Mouse (Mus musculus) forebrain, embryonic 12.5 days (tissue): ENCODE data around the gene Clec12a. TPM values are rescaled to one million over a fixed set of nuclear protein-coding genes. Genes with fewer than 3 reads are reported as not detected.
"Not testable (repeated sequence)": the region's sequence is repeated elsewhere in the genome, so short reads cannot be mapped to it uniquely, and the experiment has no call there.

Source experiments
- ATAC-seq: fragments of 200-750 bp; cut with Nextera tagmentation; 2 replicates; pipeline ENCODE4 v1.8.0; 2017; ENCODE audit warnings: moderate TSS enrichment; ENCODE audit not compliant: low FRiP score
- H3K27ac ChIP-seq: fragments of 300-500 bp; sonication (generic); 2 replicates; pipeline ENCODE4 v1.5.1; 2016; ENCODE audit warnings: mild to moderate bottlenecking
- H3K27me3 ChIP-seq: fragments of 300-500 bp; sonication (generic); 2 replicates; pipeline ENCODE4 v1.6.1; 2016; ENCODE audit warnings: mild to moderate bottlenecking
- H3K36me3 ChIP-seq: fragments of 300-500 bp; sonication (generic); replicated peaks from 2 replicates; pipeline ENCODE4 v1.6.1; 2016; ENCODE audit warnings: mild to moderate bottlenecking
- H3K4me1 ChIP-seq: fragments of 300-500 bp; sonication (generic); 2 replicates; pipeline ENCODE4 v1.6.1; 2016
- H3K4me2 ChIP-seq: fragments of 300-500 bp; sonication (generic); 2 replicates; pipeline ENCODE4 v1.6.1; 2016; ENCODE audit warnings: mild to moderate bottlenecking, moderate library complexity
- H3K4me3 ChIP-seq: fragments of 300-500 bp; sonication (generic); replicated peaks from 2 replicates; pipeline ENCODE4 v1.5.1; 2016; ENCODE audit warnings: mild to moderate bottlenecking
- H3K9ac ChIP-seq: fragments of 300-500 bp; sonication (generic); 2 replicates; pipeline ENCODE4 v1.6.1; 2016; ENCODE audit warnings: mild to moderate bottlenecking
- H3K9me3 ChIP-seq: fragments of 300-500 bp; sonication (generic); 2 replicates; pipeline ENCODE4 v1.6.1; 2016
- WGBS: fragments of 180-500 bp; shearing (Covaris S2); methylation state at CpG from one replicate; pipeline ENCODE4 v1.1.7; 2016; 5-methylcytosine and 5-hydroxymethylcytosine counted together
- polyA plus RNA-seq: library from polyadenylated mRNA; unstranded; fragments of >200 nt; fragmentation: Nextera tagmentation; extraction: Ambion mirVana; gene quantifications from 2 replicates; pipeline ENCODE4 v1.2.1, GENCODE M21; 2016

The Clec12a gene
- polyA plus RNA-seq: 0.18 and 0.31 TPM in 2 replicates

DNA sequence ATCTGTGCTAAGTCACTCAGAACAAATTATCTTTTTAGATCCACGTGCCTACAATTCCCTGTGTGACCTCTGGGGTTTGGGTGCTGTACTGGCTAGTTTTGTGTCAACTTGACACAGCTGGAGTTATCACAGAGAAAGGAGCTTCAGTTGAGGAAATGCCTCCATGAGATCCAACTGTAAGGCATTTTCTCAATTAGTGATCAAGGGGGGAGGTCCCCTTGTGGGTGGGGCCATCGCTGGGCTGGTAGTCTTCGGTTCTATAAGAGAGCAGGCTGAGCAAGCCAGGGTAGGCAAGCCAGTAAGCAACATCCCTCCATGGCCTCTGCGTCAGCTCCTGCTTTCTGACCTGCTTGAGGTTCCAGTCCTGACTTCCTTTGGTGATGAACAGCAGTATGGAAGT, at the start of gene Clec12a:
TSS of gene Clec12a (plus strand) at position 301 of the 400 bp plus-strand sequence.
- H3K9me3 ChIP-seq, H3K27ac ChIP-seq, H3K4me3 ChIP-seq, H3K36me3 ChIP-seq, H3K9ac ChIP-seq, ATAC-seq, H3K4me1 ChIP-seq, H3K4me2 ChIP-seq, H3K27me3 ChIP-seq: not testable (repeated sequence)
- WGBS: 74% methylated on average over 4 of the region's 4 CpGs

DNA sequence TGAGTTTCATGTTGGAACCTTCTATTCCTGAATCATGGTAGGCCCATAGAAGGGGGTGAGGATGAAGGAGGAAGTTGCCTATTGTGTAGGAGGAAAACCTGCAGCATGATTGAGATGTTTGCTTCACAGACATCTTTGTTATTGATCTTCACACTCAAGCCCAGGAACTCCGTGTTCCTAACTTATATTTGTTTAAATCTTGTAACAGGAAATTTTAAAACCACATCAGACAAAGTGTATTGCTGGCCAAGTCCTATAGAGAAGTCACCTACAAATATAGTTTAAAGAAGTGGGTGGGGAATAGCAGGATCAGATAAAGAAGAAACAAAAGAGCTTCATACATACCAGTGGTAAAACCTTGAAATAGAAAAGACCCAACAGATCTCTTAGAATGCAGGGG, 38.3 kb upstream of the Clec12a start:
- no peak for ATAC-seq
- no peaks in the 10 kb centered on the region for H3K9me3 ChIP-seq
- no peaks in the 10 kb centered on the region for H3K4me1 ChIP-seq
- no peak overlapping the region for H3K27ac ChIP-seq
- H3K27me3 ChIP-seq: no peaks in the 10 kb centered on the region
- H3K36me3 ChIP-seq: no peaks in the 10 kb centered on the region
- 76% methylated on average over 1 of the region's 1 CpGs for WGBS
- no peak overlapping the region for H3K4me2 ChIP-seq
- no peak overlapping the region for H3K4me3 ChIP-seq
- H3K9ac ChIP-seq: no peak overlapping the region

DNA sequence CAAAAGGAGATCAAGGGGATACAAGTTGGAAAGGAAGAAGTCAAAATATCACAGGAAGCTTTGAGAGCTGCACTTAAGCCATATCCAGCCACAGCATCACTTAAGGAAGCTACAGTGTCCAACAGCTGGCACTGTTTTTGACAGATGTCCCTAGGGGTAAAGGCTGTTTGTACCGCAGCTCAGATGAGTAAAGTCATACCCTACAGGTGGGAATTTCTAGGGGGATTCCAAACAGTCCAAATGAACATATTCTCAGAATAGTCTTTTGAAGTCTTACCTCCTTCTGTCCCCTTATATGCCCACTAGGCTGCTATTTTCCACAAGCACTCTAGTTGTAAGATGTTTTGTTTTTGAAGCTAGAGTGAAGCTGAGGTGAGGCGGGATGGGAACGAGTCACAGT, 30.0 kb upstream of the Clec12a start:
- no peaks in the 10 kb centered on the region for H3K36me3 ChIP-seq
- ATAC-seq: no peak
- no peak overlapping the region for H3K9ac ChIP-seq
- H3K4me1 ChIP-seq: no peaks in the 10 kb centered on the region
- no peak overlapping the region for H3K27ac ChIP-seq
- no peaks in the 10 kb centered on the region for H3K9me3 ChIP-seq
- no peaks in the 10 kb centered on the region for H3K27me3 ChIP-seq
- H3K4me2 ChIP-seq: no peak overlapping the region
- no peak overlapping the region for H3K4me3 ChIP-seq
- WGBS: 89% methylated on average over 3 of the region's 3 CpGs

DNA sequence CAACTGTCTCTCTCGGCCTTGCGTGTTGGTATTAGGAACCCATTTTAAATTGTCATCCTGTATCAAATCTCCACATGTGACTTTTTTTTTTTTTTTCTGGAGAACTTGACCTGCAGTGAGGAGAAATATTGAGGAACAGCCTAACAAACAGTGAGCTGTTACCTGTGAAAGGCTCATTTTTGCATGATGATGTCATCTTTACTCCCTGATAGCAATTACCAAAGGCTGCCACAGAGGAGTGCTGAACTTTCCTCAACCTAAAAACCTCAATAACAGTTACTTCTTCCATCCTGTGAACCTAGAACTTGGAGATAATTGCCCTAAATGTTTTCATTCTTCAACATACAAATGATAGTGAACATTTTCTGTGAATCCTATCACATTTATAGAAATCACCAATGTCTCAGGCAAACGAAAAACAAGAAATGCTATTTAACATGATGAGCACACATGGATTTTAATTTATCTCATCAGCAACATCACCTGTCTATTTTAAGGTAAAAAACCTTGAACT, 27.8 kb upstream of the Clec12a start:
- Histone ChIP-seq H3K4me1 (no peaks in the 10 kb centered on the region), H3K27me3 (no peaks in the 10 kb centered on the region), H3K9ac (no peak overlapping the region), H3K4me3 (no peak overlapping the region), H3K4me2 (no peak overlapping the region), H3K9me3 (no peaks in the 10 kb centered on the region), H3K36me3 (no peaks in the 10 kb centered on the region), H3K27ac (no peak overlapping the region)
- ATAC-seq: no peak
- 84% methylated on average over 3 of the region's 3 CpGs for WGBS

DNA sequence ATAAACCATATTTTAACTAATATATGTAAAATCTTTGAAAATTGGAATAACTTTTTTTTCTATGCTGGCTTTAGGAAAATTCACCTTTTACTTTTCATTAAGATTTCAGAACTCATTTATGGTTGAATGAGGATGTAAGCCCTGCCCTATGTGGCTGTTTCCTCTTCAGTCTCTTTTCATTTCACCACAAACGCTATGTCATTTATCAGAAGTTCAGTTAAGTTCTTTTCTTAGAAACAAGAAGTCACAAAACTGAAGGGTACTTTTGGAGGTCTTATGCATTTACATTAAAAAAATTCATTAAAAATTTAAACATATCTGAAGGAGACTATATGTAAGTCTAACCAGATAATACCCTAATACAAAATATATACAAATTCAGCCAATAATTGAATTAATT, 26.8 kb upstream of the Clec12a start:
- H3K4me1 ChIP-seq: no peaks in the 10 kb centered on the region
- no peak overlapping the region for H3K9ac ChIP-seq
- no peaks in the 10 kb centered on the region for H3K9me3 ChIP-seq
- H3K27me3 ChIP-seq: no peaks in the 10 kb centered on the region
- H3K4me3 ChIP-seq: no peak overlapping the region
- H3K27ac ChIP-seq: no peak overlapping the region
- H3K36me3 ChIP-seq: no peaks in the 10 kb centered on the region
- H3K4me2 ChIP-seq: no peak overlapping the region
- ATAC-seq: no peak
- WGBS: 98% methylated on average over 1 of the region's 1 CpGs

DNA sequence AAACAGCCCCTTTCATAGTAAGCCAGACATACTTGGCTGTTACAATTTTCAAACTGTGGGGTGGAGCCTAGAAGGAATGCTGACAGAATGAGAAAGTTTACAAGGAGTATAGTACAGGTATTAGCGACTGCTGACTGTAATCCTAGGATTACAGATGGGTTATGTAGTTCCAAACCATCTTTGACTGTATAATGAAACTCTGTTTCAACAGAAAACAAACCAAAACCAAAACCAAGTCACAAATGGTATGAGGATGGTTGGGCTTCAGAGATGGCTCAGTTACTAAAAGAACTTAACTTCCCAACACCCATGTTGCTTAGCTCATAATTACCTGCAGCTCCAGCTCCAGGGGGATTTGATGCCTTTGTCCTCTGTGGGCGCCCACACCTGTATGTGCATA, 26.0 kb upstream of the Clec12a start:
- Histone ChIP-seq H3K4me1 (no peaks in the 10 kb centered on the region), H3K4me2 (no peak overlapping the region), H3K27me3 (no peaks in the 10 kb centered on the region), H3K36me3 (no peaks in the 10 kb centered on the region), H3K9ac (no peak overlapping the region), H3K9me3 (no peaks in the 10 kb centered on the region), H3K4me3 (no peak overlapping the region), H3K27ac (no peak overlapping the region)
- ATAC-seq: no peak
- WGBS: 71% methylated on average over 2 of the region's 2 CpGs

DNA sequence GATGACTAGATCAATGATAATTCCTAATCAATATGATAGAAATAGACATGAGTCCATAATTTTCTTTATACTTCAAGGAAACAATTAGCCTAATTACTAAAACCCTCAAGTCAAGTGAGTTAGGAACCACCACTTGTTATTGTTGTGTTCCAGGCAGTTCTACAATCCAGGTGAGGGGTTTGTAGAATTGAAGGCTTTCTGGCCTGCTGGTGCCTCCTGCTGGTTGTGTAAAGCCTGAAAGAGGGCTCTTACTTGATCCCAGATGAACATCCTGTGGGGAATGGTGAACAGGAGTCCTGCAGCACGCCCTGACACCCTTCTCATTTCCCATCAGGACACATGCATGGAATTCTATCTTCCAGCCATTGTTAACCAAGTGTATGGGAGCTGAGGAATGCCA, 24.1 kb upstream of the Clec12a start:
- no peaks in the 10 kb centered on the region for H3K4me1 ChIP-seq
- H3K9ac ChIP-seq: no peak overlapping the region
- WGBS: 48% methylated on average over 1 of the region's 1 CpGs
- no peaks in the 10 kb centered on the region for H3K9me3 ChIP-seq
- no peaks in the 10 kb centered on the region for H3K36me3 ChIP-seq
- no peak overlapping the region for H3K27ac ChIP-seq
- H3K4me3 ChIP-seq: no peak overlapping the region
- ATAC-seq: no peak
- H3K27me3 ChIP-seq: no peaks in the 10 kb centered on the region
- H3K4me2 ChIP-seq: no peak overlapping the region

DNA sequence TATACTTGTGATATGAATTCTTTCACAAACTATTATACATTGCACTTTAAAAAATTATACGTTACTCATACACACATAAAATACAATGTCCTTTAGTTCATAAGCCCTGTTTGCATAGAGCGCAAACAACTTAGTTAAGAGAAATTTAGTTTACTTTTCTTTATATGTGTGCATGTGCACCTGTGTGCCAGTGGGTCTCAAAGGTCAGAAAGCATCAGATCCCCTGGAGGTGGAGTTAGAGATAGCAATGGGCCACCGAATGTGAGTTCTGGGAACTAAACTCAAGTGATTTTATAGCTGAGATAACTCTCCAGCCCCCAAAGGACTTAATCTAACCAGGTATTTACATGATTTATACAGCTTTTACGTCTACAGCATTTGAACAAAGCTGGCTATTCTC, 23.2 kb upstream of the Clec12a start:
- Histone ChIP-seq H3K4me1 (no peaks in the 10 kb centered on the region), H3K27ac (no peak overlapping the region), H3K9ac (no peak overlapping the region), H3K36me3 (no peaks in the 10 kb centered on the region), H3K27me3 (no peaks in the 10 kb centered on the region), H3K4me3 (no peak overlapping the region), H3K4me2 (no peak overlapping the region), H3K9me3 (no peaks in the 10 kb centered on the region)
- ATAC-seq: no peak
- 84% methylated on average over 4 of the region's 4 CpGs for WGBS

DNA sequence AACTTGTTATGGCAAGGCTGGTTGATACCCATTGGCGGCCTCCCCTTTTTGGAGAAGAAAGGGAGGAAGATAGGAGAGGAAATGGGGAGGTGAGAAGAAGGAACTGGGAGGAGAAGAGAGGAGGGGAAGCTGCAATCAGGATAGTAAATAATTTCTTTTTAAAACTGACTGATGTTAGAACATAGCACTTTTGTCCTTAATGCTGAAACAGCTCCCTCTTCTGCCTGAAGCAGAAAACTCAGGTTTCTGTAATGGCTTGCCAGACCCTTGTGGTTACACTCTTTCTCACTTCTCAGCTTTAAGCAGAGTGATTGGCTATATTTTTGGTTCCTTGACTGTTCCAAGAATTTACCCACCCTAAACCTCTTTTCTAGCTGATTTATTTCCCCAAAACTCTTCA, 16.5 kb upstream of the Clec12a start:
- H3K4me2 ChIP-seq: no peak overlapping the region
- H3K9me3 ChIP-seq: no peaks in the 10 kb centered on the region
- no peak overlapping the region for H3K4me3 ChIP-seq
- no peaks in the 10 kb centered on the region for H3K36me3 ChIP-seq
- no peak overlapping the region for H3K27ac ChIP-seq
- ATAC-seq: no peak
- H3K27me3 ChIP-seq: no peaks in the 10 kb centered on the region
- H3K4me1 ChIP-seq: no peaks in the 10 kb centered on the region
- H3K9ac ChIP-seq: no peak overlapping the region
- 71% methylated on average over 1 of the region's 1 CpGs for WGBS

DNA sequence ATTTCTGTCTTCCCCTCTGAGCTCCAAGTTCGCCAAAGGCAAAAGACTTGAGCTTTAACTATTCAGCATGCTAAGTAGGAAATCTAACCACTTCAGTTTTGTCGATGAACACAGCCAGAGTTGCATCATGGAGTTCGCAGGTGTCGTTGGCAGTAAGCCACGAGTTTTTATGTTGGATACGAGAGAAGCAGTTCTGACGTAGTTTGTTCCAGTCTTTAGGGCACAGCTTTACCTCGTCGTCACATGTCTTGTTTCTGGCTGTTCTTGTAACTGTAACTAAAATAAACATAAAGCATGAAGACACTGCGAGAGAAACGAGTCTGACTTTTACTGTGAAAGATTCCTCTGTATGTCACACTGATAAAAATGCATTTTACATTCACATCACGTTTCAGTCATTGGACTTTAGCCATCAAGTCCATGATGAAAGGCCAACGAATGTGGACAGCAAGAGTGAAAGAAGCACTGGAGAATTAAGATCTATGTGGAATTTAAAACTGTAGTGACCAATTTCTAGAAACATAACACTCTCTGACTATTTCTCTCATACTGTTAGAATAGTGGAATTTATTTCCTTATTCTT, 15.8 kb upstream of the Clec12a start:
- Histone ChIP-seq H3K4me3 (no peak overlapping the region), H3K9me3 (no peaks in the 10 kb centered on the region), H3K9ac (no peak overlapping the region), H3K36me3 (no peaks in the 10 kb centered on the region), H3K4me1 (no peaks in the 10 kb centered on the region), H3K27me3 (no peaks in the 10 kb centered on the region), H3K27ac (no peak overlapping the region), H3K4me2 (no peak overlapping the region)
- WGBS: 84% methylated on average over 13 of the region's 13 CpGs
- no peak for ATAC-seq

DNA sequence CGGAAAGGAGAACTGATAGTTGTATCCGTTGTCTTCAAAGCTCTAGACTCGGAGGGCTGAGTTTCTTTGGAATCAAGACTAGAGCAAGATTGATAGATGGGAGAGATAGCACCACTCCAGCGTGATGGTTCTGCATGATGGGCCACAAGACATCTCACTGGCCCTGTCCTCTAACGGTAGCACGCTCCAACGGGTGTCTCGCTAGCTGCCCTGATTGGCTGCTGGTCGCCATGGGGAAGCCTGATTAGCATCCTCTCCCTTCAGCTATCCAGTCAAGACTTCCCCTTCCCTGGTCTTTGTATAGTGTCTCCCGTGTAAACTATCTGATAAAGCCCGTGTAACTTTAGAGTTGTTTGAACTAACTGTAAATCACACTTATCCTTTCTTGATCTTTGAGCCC, 10.9 kb upstream of the Clec12a start, which contains the start of gene 4922502D21Rik:
TSS of gene 4922502D21Rik (minus strand) at position 187 of the 400 bp plus-strand sequence.
- Histone ChIP-seq H3K4me3 (no peak within 1 kb of the TSS), H3K4me1 (no peaks in the 10 kb centered on the region), H3K36me3 (no peaks in the 10 kb centered on the region), H3K9ac (no peak within 1 kb of the TSS), H3K27me3 (no peaks in the 10 kb centered on the region), H3K27ac (no peak within 1 kb of the TSS), H3K9me3 (no peaks in the 10 kb centered on the region), H3K4me2 (no peak within 1 kb of the TSS)
- WGBS: 58% methylated on average over 11 of the region's 11 CpGs
- ATAC-seq: no peak

DNA sequence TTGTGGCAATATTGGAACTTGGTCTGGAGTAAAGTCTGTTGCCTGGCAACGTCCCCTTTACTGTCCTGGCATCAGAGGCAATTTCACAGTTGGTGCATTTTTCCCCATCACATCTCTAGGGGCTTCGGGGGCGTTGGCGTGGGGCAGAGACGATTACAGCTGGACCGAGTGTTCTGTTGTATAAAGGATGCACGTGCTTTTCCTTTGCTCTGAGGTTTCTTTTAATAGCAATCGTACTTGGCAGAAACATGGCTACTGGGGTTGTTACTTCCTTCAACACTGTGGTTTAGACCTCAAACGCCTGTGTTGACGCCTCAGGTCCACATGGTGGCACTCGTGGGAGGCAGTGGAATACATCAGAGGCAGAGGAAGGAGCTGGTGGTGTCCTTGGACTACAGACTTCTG, 8.8 kb upstream of the Clec12a start:
- Histone ChIP-seq H3K4me1 (no peaks in the 10 kb centered on the region), H3K9ac (no peak overlapping the region), H3K4me2 (no peak overlapping the region), H3K36me3 (no peaks in the 10 kb centered on the region), H3K4me3 (no peak overlapping the region), H3K27me3 (no peaks in the 10 kb centered on the region), H3K27ac (no peak overlapping the region), H3K9me3 (no peaks in the 10 kb centered on the region)
- 40% methylated on average over 11 of the region's 11 CpGs for WGBS
- peak; percentile 69; the same call in 1 of the 2 replicates for ATAC-seq

DNA sequence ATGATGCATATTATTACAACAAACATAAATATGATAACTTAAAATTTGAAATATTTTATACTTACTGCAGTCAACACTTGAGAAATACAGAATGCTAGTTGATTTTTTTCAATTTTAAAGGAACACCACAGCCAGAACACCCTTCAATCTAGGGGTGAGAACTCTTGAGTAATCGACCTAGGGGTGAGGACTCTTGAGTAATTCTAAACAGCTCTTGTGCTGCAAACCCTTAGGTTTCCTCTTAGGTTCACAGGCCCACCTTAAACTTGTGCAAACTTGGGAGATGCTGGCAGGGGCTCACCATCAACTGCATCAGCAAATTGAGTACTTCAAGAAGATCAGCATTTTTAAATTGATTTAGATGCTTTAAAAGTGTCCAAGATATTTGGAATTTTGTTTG, 4.7 kb upstream of the Clec12a start:
- H3K4me1 ChIP-seq: no peaks in the 10 kb centered on the region
- no peaks in the 10 kb centered on the region for H3K27me3 ChIP-seq
- 91% methylated on average over 1 of the region's 1 CpGs for WGBS
- no peak for ATAC-seq
- H3K4me3 ChIP-seq: no peak overlapping the region
- H3K9ac ChIP-seq: no peak overlapping the region
- H3K4me2 ChIP-seq: no peak overlapping the region
- no peak overlapping the region for H3K27ac ChIP-seq
- no peaks in the 10 kb centered on the region for H3K36me3 ChIP-seq
- no peaks in the 10 kb centered on the region for H3K9me3 ChIP-seq
